Mouse (Mus musculus): ENCODE data around the gene Scfd2. TPM values are rescaled to one million over a fixed set of nuclear protein-coding genes. Genes with fewer than 3 reads are reported as not detected.

The Scfd2 gene
- polyA plus RNA-seq, 1 experiment, result 9.6 TPM

DNA sequence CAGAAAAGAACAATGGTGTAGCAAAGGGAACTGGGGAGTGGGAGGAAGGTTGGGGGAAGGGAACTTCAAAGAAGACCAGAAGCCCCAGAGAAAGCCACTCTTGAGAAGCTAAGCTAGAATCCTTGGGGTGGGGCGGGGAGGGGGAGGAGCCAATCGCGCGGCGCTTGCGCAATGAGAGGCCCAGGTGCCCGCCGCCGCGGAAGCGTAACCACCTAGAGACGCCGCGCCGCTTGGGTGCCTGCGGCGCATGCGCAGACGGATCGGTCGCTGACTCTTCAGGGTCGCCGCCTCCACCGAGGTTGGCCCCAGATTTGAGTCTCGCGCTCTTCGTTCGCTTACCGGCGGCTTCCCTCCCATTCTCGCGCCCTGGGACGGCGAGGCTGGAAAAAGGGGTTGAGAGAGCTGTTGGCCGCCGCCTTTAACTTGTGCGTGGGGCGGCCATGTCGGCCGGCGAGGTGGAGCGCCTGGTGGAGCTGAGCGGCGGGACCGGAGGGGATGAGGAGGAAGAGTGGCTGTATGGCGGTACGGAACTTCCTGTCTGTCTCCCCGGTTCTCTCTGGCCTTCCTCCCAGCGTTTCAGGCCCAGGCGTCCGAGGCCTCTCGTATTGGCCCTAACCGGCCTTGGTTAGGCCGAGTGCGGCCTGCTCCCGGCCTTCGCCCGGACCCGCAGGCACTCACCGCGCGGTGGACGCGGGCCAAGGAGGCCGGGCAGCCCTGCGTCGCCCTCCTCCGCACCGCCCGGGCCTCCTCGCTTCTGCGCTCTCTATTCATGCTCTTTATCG lies 3.9 kb upstream of the Scfd2 start, which contains the start of gene Fip1l1:
TSS of gene Fip1l1 (plus strand) at position 210 of the 782 bp plus-strand sequence.
- WGBS, result under 1% methylated on average over 73 of the region's 73 CpGs

DNA sequence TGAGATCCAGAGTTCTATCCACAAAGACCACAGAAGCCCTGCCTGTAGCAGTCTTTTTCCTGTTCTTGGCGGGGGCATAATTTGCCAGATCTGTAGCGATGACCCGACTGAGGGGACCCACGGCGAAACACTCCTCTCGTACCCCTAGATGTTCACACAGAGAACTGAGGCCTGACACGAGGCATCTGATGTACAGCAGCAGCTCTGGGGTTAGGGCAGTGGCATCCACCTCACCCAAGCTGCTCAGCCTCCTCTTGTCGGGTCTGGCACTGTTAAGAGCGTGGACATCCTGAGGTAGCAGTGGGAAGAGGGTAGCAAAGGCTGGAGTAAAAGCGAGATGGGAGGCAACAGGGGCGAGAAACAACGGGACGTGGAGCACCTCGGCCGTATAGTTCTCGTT lies 774 bp downstream of the Scfd2 start:
- H3K4me1 ChIP-seq (ENCODE audit: control insufficient read depth, insufficient read depth, insufficient read length, low read length), result peaks cover 6% of the 10 kb centered on the region; the same call in 1 of the 2 replicates
- 5% methylated on average over 16 of the region's 16 CpGs for WGBS
- no peak overlapping the region for H3K27ac ChIP-seq (ENCODE audit: insufficient read depth, low read depth, low read length)
- H3K4me3 ChIP-seq (ENCODE audit: low read depth, low read length), result peak overlapping the region; percentile 90
- no peaks in the 10 kb centered on the region for H3K36me3 ChIP-seq (ENCODE audit: control insufficient read depth, insufficient read depth, low read length)
- no peaks in the 10 kb centered on the region for H3K27me3 ChIP-seq (ENCODE audit: control insufficient read depth, insufficient read depth, low read length)
- no peak for TF ChIP-seq CTCF (IDR thresholded peaks at IDR 0.05; ENCODE audit: extremely low read depth, insufficient read length, insufficient replicate concordance, low read depth, low read length)
- TF ChIP-seq POLR2A (IDR thresholded peaks at IDR 0.05; ENCODE audit: low read depth, low read length), result no peak

More for the DNA sequence above, 3.9 kb upstream of the Scfd2 start, which contains the start of gene Fip1l1:
- Histone ChIP-seq H3K27me3 (ENCODE audit: control insufficient read depth, insufficient read depth, low read length) (no peaks in the 10 kb centered on the region), H3K27ac (ENCODE audit: insufficient read depth, low read depth, low read length) (peak within 1 kb of the TSS; percentile 76), H3K4me3 (ENCODE audit: low read depth, low read length) (peak within 1 kb of the TSS; percentile 77), H3K36me3 (ENCODE audit: control insufficient read depth, insufficient read depth, low read length) (peaks cover 6% of the 10 kb centered on the region; the same call in 1 of the 2 replicates), H3K4me1 (ENCODE audit: control insufficient read depth, insufficient read depth, insufficient read length, low read length) (peaks cover 2% of the 10 kb centered on the region)
- TF ChIP-seq CTCF (IDR thresholded peaks at IDR 0.05; ENCODE audit: extremely low read depth, insufficient read length, insufficient replicate concordance, low read depth, low read length) (no peak), POLR2A (IDR thresholded peaks at IDR 0.05; ENCODE audit: low read depth, low read length) (peak; percentile 44)

DNA sequence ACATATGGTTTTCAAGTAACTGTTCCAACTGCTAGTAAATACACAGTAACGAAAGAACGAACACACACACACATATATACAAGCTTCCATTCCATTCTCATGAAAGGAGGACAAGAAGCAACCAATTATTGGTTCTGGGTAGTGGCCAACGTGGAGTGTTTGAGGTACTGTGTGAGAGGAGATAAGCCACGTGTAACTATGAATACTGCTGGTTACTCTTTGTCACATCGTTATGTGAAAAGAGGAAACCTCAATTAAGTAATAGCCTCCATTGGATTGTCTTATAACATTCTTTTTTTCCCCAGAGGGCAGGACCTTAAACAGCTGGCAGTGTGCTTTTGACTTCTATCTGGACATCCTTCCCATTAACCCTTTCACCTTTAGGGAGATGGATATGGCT lies 4.5 kb downstream of the Scfd2 start:
- Histone ChIP-seq H3K27me3 (ENCODE audit: control insufficient read depth, insufficient read depth, low read length) (no peaks in the 10 kb centered on the region), H3K4me3 (ENCODE audit: low read depth, low read length) (no peak overlapping the region), H3K36me3 (ENCODE audit: control insufficient read depth, insufficient read depth, low read length) (no peaks in the 10 kb centered on the region), H3K4me1 (ENCODE audit: control insufficient read depth, insufficient read depth, insufficient read length, low read length) (peaks cover 5% of the 10 kb centered on the region; the same call in 1 of the 2 replicates), H3K27ac (ENCODE audit: insufficient read depth, low read depth, low read length) (no peak overlapping the region)
- 61% methylated on average over 5 of the region's 5 CpGs for WGBS
- no peak for TF ChIP-seq POLR2A (IDR thresholded peaks at IDR 0.05; ENCODE audit: low read depth, low read length)
- no peak for TF ChIP-seq CTCF (IDR thresholded peaks at IDR 0.05; ENCODE audit: extremely low read depth, insufficient read length, insufficient replicate concordance, low read depth, low read length)

DNA sequence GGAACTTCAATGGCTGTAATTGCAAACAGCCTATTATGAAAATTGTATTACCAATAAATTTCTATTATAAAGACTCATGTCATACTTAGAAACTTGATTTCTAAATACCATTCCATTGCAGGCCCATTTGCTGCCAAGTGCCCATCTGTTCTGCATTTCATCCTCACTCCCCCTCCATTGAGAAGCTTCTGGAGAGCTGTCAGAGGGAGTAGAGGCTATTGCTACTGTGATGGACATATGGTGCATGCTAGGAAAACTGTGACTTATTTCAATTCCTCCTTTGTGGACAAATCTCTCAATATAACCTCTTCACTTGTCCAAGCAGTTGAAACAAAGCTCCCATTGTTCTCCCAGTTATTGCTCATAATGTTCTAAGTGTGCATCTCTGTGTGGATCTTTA lies 19.9 kb downstream of the Scfd2 start:
- no peaks in the 10 kb centered on the region for H3K4me1 ChIP-seq (ENCODE audit: control insufficient read depth, insufficient read depth, insufficient read length, low read length)
- no peak overlapping the region for H3K27ac ChIP-seq (ENCODE audit: insufficient read depth, low read depth, low read length)
- H3K4me3 ChIP-seq (ENCODE audit: low read depth, low read length), result no peak overlapping the region
- no peaks in the 10 kb centered on the region for H3K27me3 ChIP-seq (ENCODE audit: control insufficient read depth, insufficient read depth, low read length)
- peaks cover 3% of the 10 kb centered on the region; the same call in 1 of the 2 replicates for H3K36me3 ChIP-seq (ENCODE audit: control insufficient read depth, insufficient read depth, low read length)
- TF ChIP-seq CTCF (IDR thresholded peaks at IDR 0.05; ENCODE audit: extremely low read depth, insufficient read length, insufficient replicate concordance, low read depth, low read length) (no peak), POLR2A (IDR thresholded peaks at IDR 0.05; ENCODE audit: low read depth, low read length) (no peak)

DNA sequence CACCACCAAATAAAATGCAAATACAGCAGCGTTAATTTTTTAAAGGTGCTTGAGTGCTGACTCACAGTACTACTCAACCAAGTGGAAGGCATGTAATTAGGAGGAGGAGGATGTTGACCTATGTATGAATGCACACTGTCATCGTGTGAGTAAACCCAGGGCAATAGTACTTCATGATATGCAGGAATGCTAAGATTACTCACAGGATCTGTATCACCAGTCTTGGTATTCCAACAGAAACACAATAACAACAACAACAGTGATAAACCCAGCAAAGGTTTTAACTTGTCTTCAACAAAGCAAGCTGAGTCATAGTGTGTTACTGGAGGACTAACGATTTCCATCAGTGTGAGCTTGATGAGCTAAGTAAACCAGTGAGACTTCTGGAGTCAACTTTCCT lies 38.9 kb downstream of the Scfd2 start:
- WGBS, result 71% methylated on average over 3 of the region's 3 CpGs
- Histone ChIP-seq H3K27ac (ENCODE audit: insufficient read depth, low read depth, low read length) (no peak overlapping the region), H3K36me3 (ENCODE audit: control insufficient read depth, insufficient read depth, low read length) (no peaks in the 10 kb centered on the region), H3K27me3 (ENCODE audit: control insufficient read depth, insufficient read depth, low read length) (no peaks in the 10 kb centered on the region), H3K4me3 (ENCODE audit: low read depth, low read length) (no peak overlapping the region), H3K4me1 (ENCODE audit: control insufficient read depth, insufficient read depth, insufficient read length, low read length) (no peaks in the 10 kb centered on the region)
- TF ChIP-seq POLR2A (IDR thresholded peaks at IDR 0.05; ENCODE audit: low read depth, low read length), result no peak
- no peak for TF ChIP-seq CTCF (IDR thresholded peaks at IDR 0.05; ENCODE audit: extremely low read depth, insufficient read length, insufficient replicate concordance, low read depth, low read length)

DNA sequence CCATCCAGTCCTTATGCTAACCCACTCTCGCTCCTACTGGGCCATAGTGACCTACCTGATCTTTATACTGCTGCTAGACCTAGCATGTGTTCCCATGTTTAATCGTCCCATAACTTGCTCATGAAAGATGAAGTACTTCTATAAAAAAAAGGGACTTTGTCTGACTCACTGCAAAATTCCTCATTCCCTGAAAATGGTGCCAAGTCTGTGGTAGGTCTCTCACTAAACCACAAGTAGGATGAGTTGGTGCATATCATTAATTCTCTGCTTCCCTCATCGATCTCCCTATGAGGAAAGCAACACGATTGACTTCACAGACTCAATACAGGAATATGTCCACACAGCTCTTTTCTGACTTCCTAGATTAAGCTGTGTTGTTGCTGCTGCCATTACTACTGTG lies 46.9 kb downstream of the Scfd2 start:
- Histone ChIP-seq H3K4me3 (ENCODE audit: low read depth, low read length) (no peak overlapping the region), H3K27ac (ENCODE audit: insufficient read depth, low read depth, low read length) (no peak overlapping the region), H3K36me3 (ENCODE audit: control insufficient read depth, insufficient read depth, low read length) (no peaks in the 10 kb centered on the region), H3K27me3 (ENCODE audit: control insufficient read depth, insufficient read depth, low read length) (no peaks in the 10 kb centered on the region), H3K4me1 (ENCODE audit: control insufficient read depth, insufficient read depth, insufficient read length, low read length) (no peaks in the 10 kb centered on the region)
- TF ChIP-seq POLR2A (IDR thresholded peaks at IDR 0.05; ENCODE audit: low read depth, low read length), result no peak
- TF ChIP-seq CTCF (IDR thresholded peaks at IDR 0.05; ENCODE audit: extremely low read depth, insufficient read length, insufficient replicate concordance, low read depth, low read length), result no peak
- 81% methylated on average over 4 of the region's 4 CpGs for WGBS

DNA sequence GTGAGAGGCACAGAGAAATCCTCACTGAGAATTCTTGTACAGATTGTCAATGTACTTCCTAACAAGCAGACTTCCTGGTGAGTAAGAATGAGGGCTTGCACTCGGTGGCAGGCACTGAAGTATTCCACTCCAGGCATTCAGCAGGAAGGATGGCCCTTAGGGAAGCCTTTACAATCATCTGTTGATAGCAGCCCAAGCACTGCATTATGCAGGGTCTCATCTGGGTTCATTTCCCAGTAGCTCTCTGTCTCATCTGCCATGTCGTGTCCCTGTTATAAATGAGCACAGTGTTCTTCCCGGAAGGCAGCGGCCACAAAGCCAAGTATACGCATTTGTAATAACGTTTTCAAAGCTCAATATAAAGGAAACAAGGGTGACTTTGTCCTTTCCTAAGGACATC lies 48.9 kb downstream of the Scfd2 start:
- Histone ChIP-seq H3K27ac (ENCODE audit: insufficient read depth, low read depth, low read length) (no peak overlapping the region), H3K36me3 (ENCODE audit: control insufficient read depth, insufficient read depth, low read length) (no peaks in the 10 kb centered on the region), H3K4me3 (ENCODE audit: low read depth, low read length) (no peak overlapping the region), H3K4me1 (ENCODE audit: control insufficient read depth, insufficient read depth, insufficient read length, low read length) (no peaks in the 10 kb centered on the region), H3K27me3 (ENCODE audit: control insufficient read depth, insufficient read depth, low read length) (no peaks in the 10 kb centered on the region)
- no peak for TF ChIP-seq POLR2A (IDR thresholded peaks at IDR 0.05; ENCODE audit: low read depth, low read length)
- TF ChIP-seq CTCF (IDR thresholded peaks at IDR 0.05; ENCODE audit: extremely low read depth, insufficient read length, insufficient replicate concordance, low read depth, low read length), result no peak
- WGBS, result 78% methylated on average over 6 of the region's 6 CpGs

Data from small intestine, adult 2 months (tissue).